Mouse (Mus musculus) forebrain, embryonic 14.5 days (tissue): ENCODE data around the gene Rnd1. TPM values are rescaled to one million over a fixed set of nuclear protein-coding genes. Genes with fewer than 3 reads are reported as not detected.

Source experiments
- ATAC-seq: fragments of 200-750 bp; cut with Nextera tagmentation; 2 replicates; pipeline ENCODE4 v1.8.0; 2017; ENCODE audit warnings: mild to moderate bottlenecking, moderate library complexity
- DNase-seq: peaks from one replicate; pipeline ENCODE4 v3.0.0-alpha.2; 2015; ENCODE audit warnings: low spot score
- H3K27ac ChIP-seq: fragments of 300-500 bp; sonication (generic); 2 replicates; pipeline ENCODE4 v1.5.1; 2014; ENCODE audit warnings: low read depth, mild to moderate bottlenecking, control low read depth, low read length, moderate library complexity
- H3K27me3 ChIP-seq: fragments of 300-500 bp; sonication (generic); replicated peaks from 2 replicates; pipeline ENCODE4 v1.6.1; 2014; ENCODE audit warnings: low read length, control low read depth, mixed read lengths; ENCODE audit not compliant: control insufficient read depth, insufficient read depth
- H3K36me3 ChIP-seq: fragments of 300-500 bp; sonication (generic); 2 replicates; pipeline ENCODE4 v1.6.1; 2014; ENCODE audit warnings: low read length, control low read depth; ENCODE audit not compliant: control insufficient read depth, insufficient read depth
- H3K4me1 ChIP-seq: fragments of 300-500 bp; sonication (generic); 2 replicates; pipeline ENCODE4 v1.6.1; 2014; ENCODE audit warnings: antibody characterized with exemption, low read length, control low read depth; ENCODE audit not compliant: control insufficient read depth, insufficient read depth
- H3K4me2 ChIP-seq: fragments of 300-500 bp; sonication (generic); 2 replicates; pipeline ENCODE4 v1.6.1; 2014; ENCODE audit warnings: mild to moderate bottlenecking, control low read depth, low read length
- H3K4me3 ChIP-seq: fragments of 300-500 bp; sonication (generic); 2 replicates; pipeline ENCODE4 v1.5.1; 2014; ENCODE audit warnings: low read depth, low read length, control low read depth
- H3K9ac ChIP-seq: fragments of 300-500 bp; sonication (generic); 2 replicates; pipeline ENCODE4 v1.6.1; 2014; ENCODE audit warnings: mild to moderate bottlenecking, low read length, control low read depth, moderate library complexity
- H3K9me3 ChIP-seq: fragments of 300-500 bp; sonication (generic); replicated peaks from 2 replicates; pipeline ENCODE4 v1.6.1; 2016; ENCODE audit warnings: low read length, control low read depth, mixed read lengths; ENCODE audit not compliant: control insufficient read depth
- WGBS: fragments of 180-500 bp; shearing (Covaris S2); extraction: QIAGEN DNeasy Blood & Tissue Kit; methylation state at CpG from one replicate; pipeline ENCODE4 v1.1.7; 2014; 5-methylcytosine and 5-hydroxymethylcytosine counted together
- polyA plus RNA-seq: library from polyadenylated mRNA; unstranded; fragments of >200 nt; fragmentation: Nextera tagmentation; extraction: Ambion mirVana; gene quantifications from 2 replicates; pipeline ENCODE4 v1.2.1, GENCODE M21; 2014

Gene Rnd1
- polyA plus RNA-seq = 6.3 and 6.8 TPM in 2 replicates

DNA sequence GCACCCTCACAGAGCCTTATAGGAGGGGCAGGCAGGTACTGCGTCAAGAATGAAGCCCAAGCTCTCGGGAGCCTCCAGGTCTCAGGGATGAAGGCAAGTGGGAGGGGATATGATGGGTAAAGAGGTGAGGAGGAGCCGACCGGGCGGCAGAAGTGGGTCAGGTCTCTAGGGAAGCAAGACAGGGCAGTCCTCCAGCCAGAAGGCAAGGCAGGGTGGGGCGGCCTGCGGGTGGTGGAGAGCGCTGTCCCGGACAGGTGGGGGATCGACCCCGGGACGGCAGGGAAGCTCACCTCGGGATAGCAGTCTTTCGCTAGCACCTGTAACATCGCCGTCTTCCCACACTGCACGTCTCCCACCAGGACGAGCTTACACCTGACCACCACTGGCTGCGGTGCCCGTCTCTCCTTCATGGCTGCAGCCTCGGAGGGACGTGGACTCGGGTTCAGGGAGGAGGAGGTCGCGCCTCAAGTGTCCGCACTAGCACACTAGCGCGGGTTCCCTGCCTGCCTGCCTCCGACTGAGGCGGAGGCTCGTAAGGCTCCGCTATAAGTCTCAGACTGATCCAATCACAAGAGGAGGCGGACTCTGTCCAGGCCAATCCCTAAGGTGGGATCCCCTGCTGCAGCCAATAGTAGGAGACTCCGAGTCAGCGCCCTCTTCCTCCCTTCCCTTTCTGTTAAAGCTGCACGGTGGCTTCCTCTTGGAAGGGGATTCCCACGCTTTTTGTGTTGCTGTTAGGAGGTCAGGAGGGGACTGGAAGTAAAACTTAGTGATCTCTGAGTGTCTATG is at the start of gene Rnd1:
Gene Rnd1, minus strand, starts transcription at position 522 of the 789 bp plus-strand sequence.
- peak within 1 kb of the TSS; percentile 56 for H3K9ac ChIP-seq
- no peaks in the 10 kb centered on the region for H3K36me3 ChIP-seq
- peak within 1 kb of the TSS; percentile 37 for H3K4me3 ChIP-seq
- peak within 1 kb of the TSS; percentile 84 for H3K4me2 ChIP-seq
- H3K27me3 ChIP-seq = no peaks in the 10 kb centered on the region
- ATAC-seq (peak; percentile 96), DNase-seq (peak; percentile 96)
- under 1% methylated on average over 37 of the region's 37 CpGs for WGBS
- no peak within 1 kb of the TSS for H3K27ac ChIP-seq
- H3K9me3 ChIP-seq = no peaks in the 10 kb centered on the region
- peaks cover 30% of the 10 kb centered on the region for H3K4me1 ChIP-seq

GRCm38 (mm10) chr15:98726746-98727145 is 49.5 kb upstream of the Rnd1 start:
- Histone ChIP-seq H3K4me1 (peaks cover 14% of the 10 kb centered on the region), H3K27ac (no peak overlapping the region), H3K9me3 (no peaks in the 10 kb centered on the region), H3K4me2 (peak overlapping the region; percentile 90), H3K9ac (peak overlapping the region; percentile 55; the same call in 1 of the 2 replicates), H3K4me3 (no peak overlapping the region), H3K27me3 (peaks cover 12% of the 10 kb centered on the region; the same call in 1 of the 2 replicates), H3K36me3 (no peaks in the 10 kb centered on the region)
- DNase-seq = no peak
- ATAC-seq = no peak
- WGBS = 49% methylated on average over 7 of the region's 7 CpGs

DNA sequence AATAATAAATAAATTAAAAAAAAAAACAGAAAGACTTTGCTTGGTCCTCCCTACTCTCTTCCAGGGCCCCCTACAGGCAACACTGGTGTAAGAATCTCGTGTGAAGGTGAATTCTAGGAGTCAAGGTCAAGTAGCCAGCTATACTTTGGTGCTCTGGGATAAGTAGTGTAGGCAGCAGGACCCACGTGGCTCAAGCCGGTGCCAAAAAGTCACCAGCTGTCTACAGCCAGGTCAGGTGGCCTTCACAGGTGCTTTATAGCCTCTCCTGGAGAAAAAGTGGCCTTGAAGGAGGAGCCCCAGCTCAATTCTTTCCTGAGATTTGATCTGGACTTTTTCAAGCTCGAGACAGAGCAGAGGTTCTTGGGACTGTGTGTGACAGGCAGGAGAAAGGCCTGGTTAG is 48.8 kb upstream of the Rnd1 start:
- no peak overlapping the region for H3K4me3 ChIP-seq
- H3K9me3 ChIP-seq = no peaks in the 10 kb centered on the region
- no peak overlapping the region for H3K4me2 ChIP-seq
- ATAC-seq = no peak
- H3K4me1 ChIP-seq = peaks cover 16% of the 10 kb centered on the region
- H3K9ac ChIP-seq = no peak overlapping the region
- H3K36me3 ChIP-seq = no peaks in the 10 kb centered on the region
- H3K27ac ChIP-seq = no peak overlapping the region
- DNase-seq = no peak
- H3K27me3 ChIP-seq = peaks cover 12% of the 10 kb centered on the region; the same call in 1 of the 2 replicates
- WGBS = 74% methylated on average over 4 of the region's 4 CpGs

GRCm38 (mm10) chr15:98724441-98724840 is 47.2 kb upstream of the Rnd1 start:
- ATAC-seq (no peak), DNase-seq (no peak)
- Histone ChIP-seq H3K9me3 (no peaks in the 10 kb centered on the region), H3K27ac (no peak overlapping the region), H3K9ac (no peak overlapping the region), H3K27me3 (peaks cover 12% of the 10 kb centered on the region; the same call in 1 of the 2 replicates), H3K4me3 (no peak overlapping the region), H3K4me1 (peaks cover 16% of the 10 kb centered on the region), H3K36me3 (no peaks in the 10 kb centered on the region), H3K4me2 (no peak overlapping the region)
- WGBS = 40% methylated on average over 19 of the region's 19 CpGs

DNA sequence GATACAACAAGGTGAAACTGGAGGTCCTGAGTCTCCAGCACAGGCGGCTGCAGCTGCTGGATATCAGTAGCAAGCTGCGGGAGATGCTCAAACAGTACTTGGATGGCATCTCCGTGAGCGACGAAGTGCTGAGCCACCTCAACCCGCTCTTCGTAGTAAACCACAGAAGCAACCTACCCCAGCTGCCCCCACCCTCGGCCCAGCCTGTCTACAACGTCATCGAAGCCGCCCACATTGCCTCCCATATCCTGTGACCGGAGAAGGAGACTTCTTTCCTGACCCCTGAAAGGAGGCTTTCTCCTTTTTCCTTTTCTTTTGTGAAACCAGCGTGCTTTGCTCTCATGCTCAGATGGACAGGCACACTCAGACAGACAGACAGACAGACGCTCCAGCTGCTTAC is 45.6 kb upstream of the Rnd1 start:
- Histone ChIP-seq H3K4me1 (peaks cover 16% of the 10 kb centered on the region), H3K4me2 (0 out of 2 replicates have a peak overlapping the region, but pooled peaks have one; percentile 4), H3K27me3 (peaks cover 10% of the 10 kb centered on the region; the same call in 1 of the 2 replicates), H3K36me3 (no peaks in the 10 kb centered on the region), H3K9ac (no peak overlapping the region), H3K9me3 (no peaks in the 10 kb centered on the region), H3K27ac (no peak overlapping the region), H3K4me3 (no peak overlapping the region)
- 63% methylated on average over 14 of the region's 14 CpGs for WGBS
- DNase-seq = no peak
- no peak for ATAC-seq

- Histone ChIP-seq H3K4me1 (peaks cover 9% of the 10 kb centered on the region), H3K27ac (no peak overlapping the region), H3K9me3 (no peaks in the 10 kb centered on the region), H3K36me3 (no peaks in the 10 kb centered on the region), H3K4me2 (peak overlapping the region; percentile 4; the same call in 1 of the 2 replicates), H3K9ac (no peak overlapping the region), H3K4me3 (no peak overlapping the region), H3K27me3 (peaks cover 10% of the 10 kb centered on the region; the same call in 1 of the 2 replicates)
- 30% methylated on average over 8 of the region's 8 CpGs for WGBS
- peak; percentile 37 for ATAC-seq
- peak; percentile 75 for DNase-seq
Measured at GRCm38 (mm10) chr15:98722191-98722590, 44.9 kb upstream of the Rnd1 start.

DNA sequence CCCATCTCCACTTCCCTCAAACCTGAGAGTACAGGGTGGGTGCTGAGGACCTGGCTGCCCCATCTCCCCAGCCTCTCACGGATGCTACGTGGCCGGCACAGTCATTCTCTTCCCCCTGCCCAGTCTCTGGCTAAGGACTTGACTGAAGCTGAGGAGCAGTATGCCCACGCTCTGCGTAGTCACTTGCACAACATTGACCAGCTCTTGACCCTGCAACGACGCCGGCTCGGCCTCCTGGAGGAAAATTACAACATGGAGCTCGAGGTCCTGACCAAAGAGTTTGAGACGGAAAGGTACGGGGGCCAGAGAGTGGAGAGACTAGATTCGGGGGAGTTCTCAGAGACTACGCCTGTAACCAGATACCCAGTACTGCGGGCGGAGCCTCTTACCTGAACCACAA is 40.0 kb upstream of the Rnd1 start:
- Histone ChIP-seq H3K4me2 (no peak overlapping the region), H3K4me3 (no peak overlapping the region), H3K9me3 (no peaks in the 10 kb centered on the region), H3K27me3 (0 out of 2 replicates have a peak, but pooled peaks cover 3% of the 10 kb centered on the region), H3K9ac (no peak overlapping the region), H3K27ac (no peak overlapping the region), H3K36me3 (no peaks in the 10 kb centered on the region), H3K4me1 (peaks cover 5% of the 10 kb centered on the region; the same call in 1 of the 2 replicates)
- ATAC-seq (no peak), DNase-seq (no peak)
- WGBS = 70% methylated on average over 16 of the region's 16 CpGs

GRCm38 (mm10) chr15:98714230-98714652 is 37.0 kb upstream of the Rnd1 start:
- Histone ChIP-seq H3K4me1 (no peaks in the 10 kb centered on the region), H3K4me3 (no peak overlapping the region), H3K9ac (no peak overlapping the region), H3K27ac (no peak overlapping the region), H3K27me3 (0 out of 2 replicates have a peak, but pooled peaks cover 3% of the 10 kb centered on the region), H3K4me2 (no peak overlapping the region), H3K9me3 (no peaks in the 10 kb centered on the region), H3K36me3 (no peaks in the 10 kb centered on the region)
- DNase-seq = no peak
- WGBS = 79% methylated on average over 5 of the region's 5 CpGs
- ATAC-seq = no peak

- H3K27me3 ChIP-seq = 0 out of 2 replicates have a peak, but pooled peaks cover 3% of the 10 kb centered on the region
- no peaks in the 10 kb centered on the region for H3K36me3 ChIP-seq
- H3K4me3 ChIP-seq = no peak overlapping the region
- H3K4me2 ChIP-seq = no peak overlapping the region
- H3K9ac ChIP-seq = no peak overlapping the region
- DNase-seq (peak; percentile 72), ATAC-seq (no peak)
- no peaks in the 10 kb centered on the region for H3K9me3 ChIP-seq
- 13% methylated on average over 9 of the region's 9 CpGs for WGBS
- no peaks in the 10 kb centered on the region for H3K4me1 ChIP-seq
- H3K27ac ChIP-seq = no peak overlapping the region
Measured at GRCm38 (mm10) chr15:98710442-98710841, 33.2 kb upstream of the Rnd1 start.
